Mouse (Mus musculus) embryo, embryonic 11 days (tissue): Measurements from ENCODE around the gene B3gnt3.
A peak's percentile ranks its signal among the peaks of the same experiment; 100 is the strongest.
"Not testable (repeated sequence)": the region's sequence is repeated elsewhere in the genome, so short reads cannot be mapped to it uniquely, and the experiment has no call there.

Source experiments
- DNase-seq: peaks from one replicate; pipeline ENCODE4 v3.0.0-alpha.2; 2015

B3gnt3 gene

GRCm38 (mm10) chr8:71701414-71702086, at the start of gene B3gnt3:
B3gnt3 (minus strand) TSS chr8:71701789.
- DNase-seq: no peak

GRCm38 (mm10) chr8:71749321-71750075, 47.9 kb upstream of the B3gnt3 start:
- DNase-seq: not testable (repeated sequence)

GRCm38 (mm10) chr8:71747082-71747481, 45.5 kb upstream of the B3gnt3 start:
- not testable (repeated sequence) for DNase-seq

- DNase-seq: no peak
Observed at GRCm38 (mm10) chr8:71745322-71745721, 43.7 kb upstream of the B3gnt3 start.

- no peak for DNase-seq
Observed at GRCm38 (mm10) chr8:71742783-71743182, 41.2 kb upstream of the B3gnt3 start.

- DNase-seq: peak; percentile 39
Observed at GRCm38 (mm10) chr8:71741687-71742114, 40.1 kb upstream of the B3gnt3 start.

- DNase-seq: no peak
Observed at GRCm38 (mm10) chr8:71741226-71741625, 39.6 kb upstream of the B3gnt3 start.

GRCm38 (mm10) chr8:71738316-71738715, 36.7 kb upstream of the B3gnt3 start:
- DNase-seq: not testable (repeated sequence)

- DNase-seq: peak; percentile 55
Observed at GRCm38 (mm10) chr8:71731652-71732230, 30.2 kb upstream of the B3gnt3 start.

- DNase-seq: peak; percentile 44
Observed at GRCm38 (mm10) chr8:71728826-71729620, 27.4 kb upstream of the B3gnt3 start.

- DNase-seq: peak; percentile 61
Observed at GRCm38 (mm10) chr8:71728240-71728785, 26.7 kb upstream of the B3gnt3 start.

- DNase-seq: peak; percentile 92
Observed at GRCm38 (mm10) chr8:71725122-71725924, 23.7 kb upstream of the B3gnt3 start, which contains the start of gene Fcho1. Fcho1 (minus strand) TSS chr8:71725716.

GRCm38 (mm10) chr8:71724389-71724788, 22.8 kb upstream of the B3gnt3 start:
- DNase-seq: no peak

- DNase-seq: no peak
Observed at GRCm38 (mm10) chr8:71723047-71723551, 21.5 kb upstream of the B3gnt3 start.

GRCm38 (mm10) chr8:71719928-71720457, 18.4 kb upstream of the B3gnt3 start:
- DNase-seq: peak; percentile 87

GRCm38 (mm10) chr8:71719218-71719617, 17.6 kb upstream of the B3gnt3 start:
- DNase-seq: no peak

GRCm38 (mm10) chr8:71718252-71718651, 16.7 kb upstream of the B3gnt3 start:
- DNase-seq: no peak

- no peak for DNase-seq
Observed at GRCm38 (mm10) chr8:71717096-71717495, 15.5 kb upstream of the B3gnt3 start.

- no peak for DNase-seq
Observed at GRCm38 (mm10) chr8:71716561-71717053, 15.0 kb upstream of the B3gnt3 start.

GRCm38 (mm10) chr8:71715531-71715930, 13.9 kb upstream of the B3gnt3 start:
- no peak for DNase-seq

GRCm38 (mm10) chr8:71711574-71711973, 10.0 kb upstream of the B3gnt3 start:
- DNase-seq: no peak
